Mouse (Mus musculus) skeletal muscle tissue, adult 2 months (tissue): ENCODE measurements around the gene Syt14.

Experiments
- DNase-seq: peaks from one replicate; pipeline ENCODE4 v3.0.0-alpha.2; 2012; ENCODE audit warnings: low read depth, low spot score

Gene Syt14

GRCm38 (mm10) chr1:192993491-192993890, 42.1 kb downstream of the Syt14 start:
- no peak for DNase-seq

- DNase-seq, result no peak
Observed at GRCm38 (mm10) chr1:192987203-192987602, 48.4 kb downstream of the Syt14 start.

GRCm38 (mm10) chr1:192986481-192986880, 49.1 kb downstream of the Syt14 start:
- DNase-seq, result no peak

- DNase-seq, result no peak
Observed at GRCm38 (mm10) chr1:192984333-192984732, 51.2 kb downstream of the Syt14 start.

GRCm38 (mm10) chr1:192981658-192982057, 53.9 kb downstream of the Syt14 start:
- DNase-seq, result no peak

GRCm38 (mm10) chr1:192981120-192981519, 54.5 kb downstream of the Syt14 start:
- DNase-seq, result no peak

- DNase-seq, result no peak
Observed at GRCm38 (mm10) chr1:192962323-192962722, 73.3 kb downstream of the Syt14 start.

- no peak for DNase-seq
Observed at GRCm38 (mm10) chr1:192947839-192948173, 87.8 kb downstream of the Syt14 start.

- no peak for DNase-seq
Observed at GRCm38 (mm10) chr1:192947170-192947838, 88.3 kb downstream of the Syt14 start.

- DNase-seq, result no peak
Observed at GRCm38 (mm10) chr1:192939033-192939432, 96.5 kb downstream of the Syt14 start.

GRCm38 (mm10) chr1:192937956-192938355, 97.6 kb downstream of the Syt14 start:
- no peak for DNase-seq

GRCm38 (mm10) chr1:192931797-192932196, 103.8 kb downstream of the Syt14 start:
- DNase-seq, result no peak

- DNase-seq, result no peak
Observed at GRCm38 (mm10) chr1:192912101-192912728, 123.4 kb downstream of the Syt14 start.

GRCm38 (mm10) chr1:192901516-192901915, 134.1 kb downstream of the Syt14 start:
- DNase-seq, result no peak

GRCm38 (mm10) chr1:192900913-192901312, 134.7 kb downstream of the Syt14 start:
- no peak for DNase-seq

GRCm38 (mm10) chr1:192898742-192899141, 136.8 kb downstream of the Syt14 start:
- no peak for DNase-seq

- DNase-seq, result peak; percentile 13
Observed at GRCm38 (mm10) chr1:192897218-192897617, 138.4 kb downstream of the Syt14 start.

- no peak for DNase-seq
Observed at GRCm38 (mm10) chr1:192896076-192896475, 139.5 kb downstream of the Syt14 start.

GRCm38 (mm10) chr1:192890716-192891115, 144.9 kb downstream of the Syt14 start:
- DNase-seq, result no peak

GRCm38 (mm10) chr1:192882617-192883295, 152.8 kb downstream of the Syt14 start:
- no peak for DNase-seq

GRCm38 (mm10) chr1:192880130-192880529, 155.4 kb downstream of the Syt14 start:
- no peak for DNase-seq

- no peak for DNase-seq
Observed at GRCm38 (mm10) chr1:192879086-192879580, 156.4 kb downstream of the Syt14 start.

- no peak for DNase-seq
Observed at GRCm38 (mm10) chr1:192872841-192873240, 162.7 kb downstream of the Syt14 start.
